Mouse (Mus musculus) embryonic facial prominence, embryonic 10.5 days (tissue): Measurements from ENCODE around the gene Camkv. TPM values are rescaled to one million over a fixed set of nuclear protein-coding genes. Genes with fewer than 3 reads are reported as not detected.

Source experiments
- DNase-seq: peaks from one replicate; pipeline ENCODE4 v3.0.0-alpha.2; 2017; ENCODE audit warnings: low spot score
- H3K27ac ChIP-seq: fragments of 300-500 bp; sonication (generic); replicated peaks from 2 replicates; pipeline ENCODE4 v1.5.1; 2016; ENCODE audit warnings: mild to moderate bottlenecking
- H3K27me3 ChIP-seq: fragments of 300-500 bp; sonication (generic); replicated peaks from 2 replicates; pipeline ENCODE4 v1.6.1; 2016; ENCODE audit warnings: low read depth, mild to moderate bottlenecking; ENCODE audit not compliant: poor library complexity, severe bottlenecking
- H3K36me3 ChIP-seq: fragments of 300-500 bp; sonication (generic); replicated peaks from 2 replicates; pipeline ENCODE4 v1.6.1; 2016; ENCODE audit warnings: mild to moderate bottlenecking, moderate library complexity
- H3K4me1 ChIP-seq: fragments of 300-500 bp; sonication (generic); 2 replicates; pipeline ENCODE4 v1.6.1; 2016
- H3K4me3 ChIP-seq: fragments of 300-500 bp; sonication (generic); 2 replicates; pipeline ENCODE4 v1.5.1; 2016; ENCODE audit warnings: mild to moderate bottlenecking, moderate library complexity
- H3K9me3 ChIP-seq: fragments of 300-500 bp; sonication (generic); 2 replicates; pipeline ENCODE4 v1.6.1; 2016; ENCODE audit warnings: mild to moderate bottlenecking
- WGBS: fragments of 180-500 bp; shearing (Covaris S2); methylation state at CpG from one replicate; pipeline ENCODE4 v1.1.7; 2016; 5-methylcytosine and 5-hydroxymethylcytosine counted together
- polyA plus RNA-seq: library from polyadenylated mRNA; unstranded; fragments of >200 nt; fragmentation: Nextera tagmentation; extraction: Ambion mirVana; gene quantifications from 2 replicates; pipeline ENCODE4 v1.2.1, GENCODE M21; 2016

The Camkv gene
- polyA plus RNA-seq, 1 experiment from 2014 or later = 7.6 TPM

GRCm38 (mm10) chr9:107906967-107907800, 28.3 kb upstream of the Camkv start:
- peak overlapping the region; percentile 57 for H3K4me3 ChIP-seq
- H3K9me3 ChIP-seq = no peaks in the 10 kb centered on the region
- H3K27ac ChIP-seq = peak overlapping the region; percentile 70
- peak; percentile 27 for DNase-seq
- 0 out of 2 replicates have a peak, but pooled peaks cover 4% of the 10 kb centered on the region for H3K36me3 ChIP-seq
- peaks cover 51% of the 10 kb centered on the region for H3K27me3 ChIP-seq
- peaks cover 38% of the 10 kb centered on the region for H3K4me1 ChIP-seq
- 48% methylated on average over 31 of the region's 31 CpGs for WGBS

- WGBS = 89% methylated on average over 14 of the region's 14 CpGs
- DNase-seq = no peak
- H3K27ac ChIP-seq = no peak overlapping the region
Measured at GRCm38 (mm10) chr9:107907801-107908120, 27.7 kb upstream of the Camkv start.

GRCm38 (mm10) chr9:107908410-107909158, 26.9 kb upstream of the Camkv start:
- Histone ChIP-seq H3K27me3 (peaks cover 39% of the 10 kb centered on the region), H3K9me3 (no peaks in the 10 kb centered on the region), H3K27ac (no peak overlapping the region), H3K4me1 (peaks cover 38% of the 10 kb centered on the region), H3K4me3 (peak overlapping the region; percentile 16; the same call in 1 of the 2 replicates), H3K36me3 (no peaks in the 10 kb centered on the region)
- no peak for DNase-seq
- 39% methylated on average over 18 of the region's 18 CpGs for WGBS

More at GRCm38 (mm10) chr9:107907801-107908120, 27.7 kb upstream of the Camkv start:
- H3K27me3 ChIP-seq = peaks cover 45% of the 10 kb centered on the region
- H3K4me1 ChIP-seq = peaks cover 38% of the 10 kb centered on the region
- H3K36me3 ChIP-seq = no peaks in the 10 kb centered on the region
- H3K4me3 ChIP-seq = 0 out of 2 replicates have a peak overlapping the region, but pooled peaks have one; percentile 12
- no peaks in the 10 kb centered on the region for H3K9me3 ChIP-seq

DNA sequence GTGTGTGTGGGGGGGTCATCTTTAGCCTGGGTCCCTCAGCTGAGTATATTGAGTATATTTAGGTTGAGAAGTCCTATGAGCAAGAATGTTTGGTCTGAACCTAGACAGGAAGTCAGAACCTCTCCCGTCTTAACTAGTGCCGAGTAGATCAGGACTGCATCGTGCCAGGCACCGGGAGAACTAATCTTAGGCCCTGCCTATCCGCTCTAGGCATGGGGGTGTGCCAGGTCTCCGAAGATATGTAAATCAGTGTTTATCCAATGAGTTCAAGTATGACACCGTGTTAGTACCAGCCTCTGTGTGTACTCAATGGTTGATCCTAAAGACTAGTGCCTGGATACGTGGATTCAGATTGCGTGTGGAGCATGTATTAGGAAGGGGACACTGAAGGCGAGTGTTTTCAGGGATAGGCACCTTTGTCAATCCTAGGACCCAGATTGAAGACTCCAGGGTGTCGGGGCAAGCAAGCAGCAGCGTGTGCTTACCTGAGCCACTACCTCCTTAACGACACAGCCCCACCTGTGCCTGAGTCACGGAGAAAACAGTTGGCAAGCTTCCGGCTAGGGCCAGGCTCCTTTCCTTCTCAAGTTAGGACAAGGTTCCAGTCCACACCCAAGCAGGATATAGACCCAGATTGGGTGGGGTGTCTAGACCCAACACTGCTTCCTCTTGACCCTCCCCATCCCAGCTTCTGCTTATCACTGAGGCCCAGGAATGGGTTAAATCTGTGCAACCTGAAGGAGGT, 25.3 kb upstream of the Camkv start:
- WGBS = 90% methylated on average over 15 of the region's 15 CpGs

GRCm38 (mm10) chr9:107914764-107915420, 20.6 kb upstream of the Camkv start:
- Histone ChIP-seq H3K4me3 (no peak overlapping the region), H3K27me3 (0 out of 2 replicates have a peak, but pooled peaks cover 6% of the 10 kb centered on the region), H3K36me3 (no peaks in the 10 kb centered on the region), H3K27ac (no peak overlapping the region), H3K4me1 (peaks cover 27% of the 10 kb centered on the region), H3K9me3 (no peaks in the 10 kb centered on the region)
- DNase-seq = no peak
- WGBS = 83% methylated on average over 16 of the region's 16 CpGs

More for the DNA sequence above, 25.3 kb upstream of the Camkv start:
- no peak for DNase-seq
- Histone ChIP-seq H3K9me3 (no peaks in the 10 kb centered on the region), H3K4me3 (no peak overlapping the region), H3K4me1 (peaks cover 39% of the 10 kb centered on the region), H3K27ac (no peak overlapping the region), H3K27me3 (peaks cover 34% of the 10 kb centered on the region), H3K36me3 (no peaks in the 10 kb centered on the region)

DNA sequence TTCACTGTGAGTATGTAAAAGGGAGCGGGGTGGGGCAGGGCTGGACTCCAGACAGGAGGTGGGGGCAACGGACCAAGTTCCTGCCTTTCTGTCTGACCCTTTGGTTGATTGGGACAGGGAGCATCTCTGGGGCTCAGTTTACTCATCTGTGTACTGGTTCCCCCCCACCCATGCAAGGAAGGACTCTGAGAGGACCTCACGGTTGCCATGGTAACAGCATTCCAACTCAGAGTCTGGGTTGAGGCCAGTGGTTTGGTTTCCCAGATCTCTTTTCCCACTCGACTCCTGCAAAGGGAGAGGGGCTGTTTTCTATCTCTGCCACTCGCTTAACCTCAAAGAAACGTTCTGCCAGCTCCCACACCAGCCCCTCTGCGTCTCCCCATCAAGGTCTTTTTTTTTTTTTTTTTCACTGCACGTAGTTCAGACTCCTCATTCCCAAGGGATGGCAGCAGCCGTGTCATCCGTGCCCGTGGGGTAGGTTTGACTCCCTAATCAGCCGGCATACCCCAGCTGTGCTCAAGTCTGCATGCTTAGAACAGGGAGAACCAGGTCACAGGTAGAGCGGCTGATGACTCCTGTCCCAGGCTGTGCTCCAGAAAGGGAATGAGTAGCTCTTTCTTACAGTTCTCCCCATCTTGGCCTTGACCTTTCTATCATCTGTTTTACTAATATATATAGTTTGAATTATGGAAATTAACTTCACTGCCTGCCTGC, 17.4 kb upstream of the Camkv start:
- peak; percentile 46 for DNase-seq
- 48% methylated on average over 13 of the region's 13 CpGs for WGBS
- H3K9me3 ChIP-seq = no peaks in the 10 kb centered on the region
- 0 out of 2 replicates have a peak, but pooled peaks cover 6% of the 10 kb centered on the region for H3K27me3 ChIP-seq
- peak overlapping the region; percentile 40; the same call in 1 of the 2 replicates for H3K27ac ChIP-seq
- peaks cover 27% of the 10 kb centered on the region for H3K4me1 ChIP-seq
- H3K36me3 ChIP-seq = no peaks in the 10 kb centered on the region
- H3K4me3 ChIP-seq = no peak overlapping the region

- 85% methylated on average over 6 of the region's 6 CpGs for WGBS
Measured at GRCm38 (mm10) chr9:107918884-107919283, 16.6 kb upstream of the Camkv start.

GRCm38 (mm10) chr9:107919441-107919840, 16.0 kb upstream of the Camkv start:
- 88% methylated on average over 5 of the region's 5 CpGs for WGBS
- 0 out of 2 replicates have a peak, but pooled peaks cover 15% of the 10 kb centered on the region for H3K27me3 ChIP-seq
- H3K27ac ChIP-seq = no peak overlapping the region
- peaks cover 27% of the 10 kb centered on the region for H3K4me1 ChIP-seq
- no peaks in the 10 kb centered on the region for H3K9me3 ChIP-seq
- no peak overlapping the region for H3K4me3 ChIP-seq
- no peaks in the 10 kb centered on the region for H3K36me3 ChIP-seq
- no peak for DNase-seq

More at GRCm38 (mm10) chr9:107918884-107919283, 16.6 kb upstream of the Camkv start:
- no peak for DNase-seq
- H3K27ac ChIP-seq = no peak overlapping the region
- H3K36me3 ChIP-seq = no peaks in the 10 kb centered on the region
- H3K9me3 ChIP-seq = no peaks in the 10 kb centered on the region
- H3K4me1 ChIP-seq = peaks cover 27% of the 10 kb centered on the region
- H3K4me3 ChIP-seq = no peak overlapping the region
- 0 out of 2 replicates have a peak, but pooled peaks cover 10% of the 10 kb centered on the region for H3K27me3 ChIP-seq

DNA sequence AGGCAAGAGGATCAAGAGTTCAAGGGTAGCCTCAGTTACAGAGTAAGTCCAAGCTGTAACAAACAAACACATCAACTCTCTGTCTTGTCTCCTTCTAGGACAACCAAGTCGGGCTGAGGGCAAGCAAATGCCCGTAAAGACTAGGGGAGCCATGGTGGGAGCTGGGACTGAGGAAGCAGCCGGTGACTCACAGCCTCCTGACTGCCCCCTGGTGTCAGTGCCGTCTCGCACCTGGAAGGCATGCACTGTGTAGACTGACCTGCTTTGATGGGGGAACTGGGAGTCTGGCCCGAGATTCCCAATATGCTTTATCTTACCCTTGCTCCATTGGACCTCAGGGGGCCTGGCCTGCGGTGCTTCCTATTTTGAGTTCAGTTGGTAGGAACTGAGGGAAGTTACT, 12.5 kb upstream of the Camkv start:
- Histone ChIP-seq H3K36me3 (no peaks in the 10 kb centered on the region), H3K27ac (no peak overlapping the region), H3K9me3 (no peaks in the 10 kb centered on the region), H3K4me1 (peaks cover 20% of the 10 kb centered on the region), H3K27me3 (peaks cover 16% of the 10 kb centered on the region; the same call in 1 of the 2 replicates), H3K4me3 (no peak overlapping the region)
- DNase-seq = peak; percentile 36
- WGBS = 30% methylated on average over 7 of the region's 7 CpGs

GRCm38 (mm10) chr9:107923956-107924355, 11.5 kb upstream of the Camkv start:
- H3K9me3 ChIP-seq = no peaks in the 10 kb centered on the region
- 67% methylated on average over 6 of the region's 6 CpGs for WGBS
- no peak overlapping the region for H3K4me3 ChIP-seq
- H3K4me1 ChIP-seq = peaks cover 15% of the 10 kb centered on the region
- no peaks in the 10 kb centered on the region for H3K36me3 ChIP-seq
- H3K27me3 ChIP-seq = peaks cover 16% of the 10 kb centered on the region; the same call in 1 of the 2 replicates
- no peak overlapping the region for H3K27ac ChIP-seq
- no peak for DNase-seq

DNA sequence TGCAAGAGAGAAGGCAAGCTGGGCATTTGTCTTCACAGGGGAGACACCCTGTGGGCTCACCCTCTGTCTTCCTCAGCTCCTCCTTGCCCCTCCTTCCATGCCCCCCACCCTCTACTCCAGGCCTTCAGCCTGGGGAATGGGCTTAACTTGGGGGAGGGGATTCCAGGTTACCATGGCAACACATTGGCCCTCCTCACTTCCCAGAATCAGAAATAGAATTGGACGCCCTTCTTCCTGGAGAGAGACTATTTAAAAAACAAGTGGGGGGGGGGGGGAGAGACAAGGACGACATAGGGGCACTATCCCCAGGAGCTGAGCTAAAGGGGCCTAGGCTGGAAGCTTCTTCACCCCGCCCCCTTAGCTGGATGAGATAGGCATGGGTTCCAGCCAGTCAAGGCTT, 10.2 kb upstream of the Camkv start:
- Histone ChIP-seq H3K36me3 (no peaks in the 10 kb centered on the region), H3K27ac (no peak overlapping the region), H3K4me3 (no peak overlapping the region), H3K9me3 (no peaks in the 10 kb centered on the region), H3K4me1 (peaks cover 15% of the 10 kb centered on the region), H3K27me3 (peaks cover 16% of the 10 kb centered on the region; the same call in 1 of the 2 replicates)
- 19% methylated on average over 3 of the region's 3 CpGs for WGBS
- no peak for DNase-seq
